Mouse (Mus musculus): ENCODE data around the gene Cd180.

DNA sequence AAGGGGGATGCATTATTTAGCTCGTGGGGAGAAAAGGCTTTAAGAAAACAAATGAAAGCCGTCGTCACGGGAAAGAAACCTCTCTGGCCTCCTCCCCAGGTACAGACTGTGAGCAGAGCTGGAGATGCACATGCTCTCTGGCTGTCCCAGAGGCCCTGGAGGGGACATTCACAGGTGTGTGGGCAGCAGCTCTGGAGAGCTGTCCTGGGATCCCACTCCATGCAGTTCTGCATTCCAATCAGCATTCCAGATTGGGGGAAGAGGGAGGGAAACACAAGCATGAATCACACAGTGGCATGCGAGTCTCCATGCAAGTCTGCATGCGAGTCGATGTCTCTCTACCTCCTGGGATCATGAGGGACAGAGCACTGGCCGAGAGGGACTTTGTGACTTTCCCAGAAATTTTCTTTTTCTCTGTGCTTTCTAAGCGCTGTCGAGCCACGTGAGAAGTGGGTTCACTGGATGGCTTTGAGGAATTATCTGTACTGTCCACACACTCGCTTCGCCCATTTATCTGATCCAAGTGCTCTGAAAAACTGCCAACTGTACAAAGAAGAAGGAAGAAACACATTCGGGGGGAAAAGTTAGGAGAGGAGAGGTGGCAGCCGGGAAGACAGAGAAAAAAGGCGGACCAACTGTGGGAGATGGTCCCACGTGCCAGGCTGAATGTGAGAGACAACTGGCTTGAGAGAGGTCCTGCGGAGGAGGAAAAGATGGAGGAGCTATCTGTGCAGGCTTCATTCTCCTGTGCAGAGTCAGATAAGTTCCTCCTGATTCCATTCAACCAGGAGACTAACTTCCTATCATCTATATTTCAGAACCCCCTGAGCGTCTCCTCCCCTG is 60.6 kb downstream of the Cd180 start:
- TF ChIP-seq POLR2A (IDR thresholded peaks at IDR 0.05; ENCODE audit: low read depth, low read length) = no peak
- no peak for TF ChIP-seq CTCF (IDR thresholded peaks at IDR 0.05; ENCODE audit: extremely low read depth, insufficient read depth, insufficient read length, insufficient replicate concordance)

All from spleen, adult 2 months (tissue).